Mouse (Mus musculus) erythroid progenitor cell, adult 5-6 weeks (primary cell): ENCODE measurements at regions not wholly inside any gene's neighbourhood (a gene's known extent, or its start where the extent isn't known, plus 50 kb on each side); places are given as distances from the start of the nearest gene placed in this dataset.

ENCODE experiments used
- ATAC-seq: replicated peaks from 2 replicates; pipeline ENCODE4 v1.8.0; 2016; ENCODE audit warnings: moderate number of reproducible peaks, mild to moderate bottlenecking, moderate TSS enrichment, inconsistent platforms; ENCODE audit not compliant: poor library complexity, low FRiP score, severe bottlenecking

GRCm38 (mm10) chr2:128424236-128424635 is 166.8 kb upstream of the Spdye4c start:
- no peak for ATAC-seq

GRCm38 (mm10) chr2:128427181-128427880 is 163.7 kb upstream of the Spdye4c start:
- ATAC-seq: no peak

DNA sequence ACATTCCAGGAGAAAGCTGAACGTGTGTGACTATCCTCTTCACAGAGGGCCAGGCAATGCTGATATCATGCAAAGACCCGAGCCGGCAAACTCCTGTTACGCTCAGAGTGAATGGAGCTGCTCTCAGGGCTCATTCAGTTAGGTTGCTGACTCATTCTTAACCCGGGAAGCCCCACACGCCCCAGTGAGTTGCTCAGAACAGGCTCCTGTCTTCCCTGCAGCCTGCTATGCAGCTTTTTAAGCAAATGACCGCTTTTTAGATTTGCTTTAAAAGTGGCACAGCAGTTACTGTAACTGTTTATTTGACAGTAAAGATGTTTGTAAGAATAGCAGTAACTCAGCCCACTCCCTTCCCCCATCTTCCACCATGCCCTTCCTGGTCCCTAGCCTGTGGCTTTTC is 162.9 kb upstream of the Spdye4c start:
- ATAC-seq: no peak

DNA sequence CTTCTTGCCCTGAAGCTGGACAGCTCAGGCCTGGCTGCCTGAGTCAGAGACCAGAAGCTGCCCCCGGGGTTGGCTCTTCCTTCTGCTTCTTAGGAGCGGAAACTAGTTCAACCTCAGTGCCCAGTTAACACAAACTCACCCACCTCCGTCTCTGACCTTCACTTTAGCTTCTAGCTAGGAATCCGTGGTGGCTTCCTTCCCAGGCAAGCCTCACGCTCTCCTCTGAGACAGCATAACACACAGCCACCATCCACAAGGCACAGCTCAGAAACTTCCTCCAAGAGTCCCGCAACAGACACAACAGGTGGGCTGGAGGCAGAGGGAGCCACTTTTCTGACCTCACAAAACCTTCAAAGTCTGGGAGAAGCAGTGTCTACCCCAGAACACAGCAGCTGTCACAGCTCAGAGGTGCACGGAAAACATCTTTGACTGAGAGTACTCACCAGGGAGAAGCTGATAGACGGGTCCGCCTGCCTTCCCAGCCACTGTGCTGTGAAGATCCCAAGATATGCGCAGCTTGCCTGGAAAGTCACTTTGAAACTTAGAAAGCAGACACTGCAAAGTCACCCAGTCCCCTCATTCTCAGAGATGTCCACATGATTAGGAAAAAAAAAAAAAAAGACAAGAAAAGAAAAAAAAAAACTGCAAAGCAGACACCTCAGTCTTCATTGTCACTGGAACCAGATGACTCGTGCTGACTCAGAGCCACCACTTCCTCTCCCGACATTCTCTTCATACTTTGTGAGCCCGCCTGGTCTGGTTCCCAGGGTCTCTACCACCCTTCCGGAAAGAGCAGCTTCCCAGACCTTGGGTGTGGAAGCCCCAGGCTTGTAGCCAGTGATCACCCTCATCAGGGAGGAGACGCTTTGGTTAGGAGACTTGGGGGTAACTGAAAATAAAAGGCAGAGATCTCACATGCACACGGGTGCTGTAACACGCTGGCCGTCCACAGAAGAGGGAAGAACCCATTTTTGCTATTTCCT is 162.1 kb upstream of the Spdye4c start:
- ATAC-seq: no peak

GRCm38 (mm10) chr2:128429786-128430185 is 161.2 kb upstream of the Spdye4c start:
- ATAC-seq: no peak

GRCm38 (mm10) chr2:128430776-128431291 is 160.2 kb upstream of the Spdye4c start:
- ATAC-seq: no peak

DNA sequence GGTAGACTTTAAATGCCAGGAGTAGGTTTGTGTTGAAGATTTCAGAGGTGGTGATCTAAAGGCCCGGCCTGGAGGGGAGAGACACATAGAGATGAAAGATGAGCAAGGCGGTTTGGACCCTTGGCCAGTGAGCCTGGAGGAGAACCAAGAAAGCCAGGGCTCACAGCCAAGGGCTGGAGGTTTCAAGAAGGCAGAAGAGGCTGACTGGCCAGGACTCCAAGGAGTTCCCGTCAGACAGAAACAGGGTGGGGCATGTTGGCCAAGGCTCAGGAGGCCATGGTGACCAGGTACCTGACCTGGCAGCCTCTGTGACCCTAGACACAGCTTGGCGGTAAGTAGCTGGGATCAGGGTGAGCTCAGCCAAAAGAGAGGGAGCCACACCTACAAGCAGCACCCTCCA is 159.3 kb upstream of the Spdye4c start:
- no peak for ATAC-seq

GRCm38 (mm10) chr2:128432741-128433140 is 158.3 kb upstream of the Spdye4c start:
- ATAC-seq: no peak

- no peak for ATAC-seq
These were observed 157.4 kb upstream of the Spdye4c start for GRCm38 (mm10) chr2:128433553-128434081.

DNA sequence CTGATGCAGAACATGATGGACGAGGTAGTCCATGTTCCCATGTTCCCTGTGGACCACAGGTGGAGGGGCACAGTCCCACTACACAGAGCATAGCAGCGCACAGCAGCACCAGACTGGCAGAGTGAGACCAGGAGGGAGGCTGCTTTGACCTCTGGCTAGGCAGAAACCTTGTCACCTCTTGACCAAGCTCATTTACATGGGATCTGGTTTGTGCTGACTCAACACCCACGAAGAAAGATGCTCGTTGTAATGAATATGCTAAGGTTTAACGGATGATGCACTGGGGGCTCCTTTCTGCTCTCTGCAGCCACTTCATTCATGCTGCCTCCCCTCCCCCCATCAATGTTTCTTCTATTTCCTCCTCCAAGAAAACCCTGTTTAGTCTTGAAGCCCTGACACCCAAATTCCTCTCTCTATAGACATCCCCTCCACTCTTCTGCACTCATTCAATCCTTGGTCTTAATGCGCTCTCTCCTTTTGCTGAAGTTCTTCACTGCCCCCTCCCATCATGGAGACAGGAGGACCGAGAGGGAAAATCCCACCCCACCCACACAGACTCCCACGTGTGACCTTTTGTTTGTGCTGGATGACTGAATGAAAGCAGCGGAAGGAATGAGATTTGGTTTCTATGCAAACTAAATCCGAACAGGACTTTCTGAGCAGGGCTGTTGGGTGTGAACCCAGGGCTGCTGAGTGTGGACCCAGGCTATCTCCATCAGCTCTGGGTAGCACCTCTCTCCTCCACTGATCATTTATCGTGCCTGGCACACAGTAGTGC is 156.6 kb upstream of the Spdye4c start:
- no peak for ATAC-seq

DNA sequence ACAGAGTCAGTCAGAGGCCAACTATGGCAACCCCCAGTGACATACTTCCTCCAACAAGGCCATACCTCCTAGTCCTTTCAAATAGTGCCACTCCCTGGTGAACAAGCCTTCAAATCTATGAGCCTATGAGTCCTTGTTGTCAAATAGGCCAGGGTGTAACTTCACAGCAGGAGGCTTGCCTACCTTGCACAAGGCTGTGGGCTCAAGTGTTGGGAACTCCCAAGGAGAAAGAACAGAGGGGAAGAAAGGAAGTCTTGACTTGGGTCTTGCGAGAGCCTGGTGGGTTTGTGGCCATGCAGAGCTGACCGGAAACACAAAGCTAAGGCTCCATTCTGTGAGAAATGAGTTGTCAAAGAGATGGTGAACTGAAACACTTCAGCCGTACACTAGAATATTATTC is 154.6 kb upstream of the Spdye4c start:
- ATAC-seq: no peak

GRCm38 (mm10) chr2:128437698-128438097 is 153.3 kb upstream of the Spdye4c start:
- ATAC-seq: no peak

DNA sequence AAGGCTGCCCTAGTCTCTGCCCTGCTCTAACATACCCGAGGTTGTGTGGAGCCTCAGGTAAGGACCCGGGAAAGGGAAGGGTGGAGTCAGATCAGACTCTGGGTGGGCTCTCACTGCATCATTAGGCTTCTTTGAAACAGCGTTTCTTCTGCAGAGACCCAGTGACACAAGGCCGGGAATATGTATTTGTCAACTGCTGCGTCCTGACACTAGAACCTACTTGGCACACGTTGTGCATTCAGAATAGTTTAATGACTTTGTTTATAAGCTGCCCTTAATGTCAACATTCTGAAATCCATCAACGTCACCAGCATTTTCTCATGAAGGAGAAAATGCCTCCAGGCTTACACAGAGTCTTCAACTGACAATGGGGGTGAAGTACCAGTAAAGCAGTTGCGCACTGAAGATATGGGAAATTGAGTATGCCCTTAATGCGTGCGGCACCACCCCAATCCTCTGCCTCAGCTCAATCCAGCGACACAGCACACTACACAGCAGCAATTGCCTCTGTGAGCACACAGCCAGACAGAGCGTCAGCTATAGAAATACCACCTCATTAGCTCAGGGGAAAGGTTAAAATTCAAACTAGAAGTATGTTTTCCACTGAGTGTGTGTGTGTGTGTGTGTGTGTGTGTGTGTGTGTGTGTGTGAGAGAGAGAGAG is 152.7 kb upstream of the Spdye4c start:
- no peak for ATAC-seq

DNA sequence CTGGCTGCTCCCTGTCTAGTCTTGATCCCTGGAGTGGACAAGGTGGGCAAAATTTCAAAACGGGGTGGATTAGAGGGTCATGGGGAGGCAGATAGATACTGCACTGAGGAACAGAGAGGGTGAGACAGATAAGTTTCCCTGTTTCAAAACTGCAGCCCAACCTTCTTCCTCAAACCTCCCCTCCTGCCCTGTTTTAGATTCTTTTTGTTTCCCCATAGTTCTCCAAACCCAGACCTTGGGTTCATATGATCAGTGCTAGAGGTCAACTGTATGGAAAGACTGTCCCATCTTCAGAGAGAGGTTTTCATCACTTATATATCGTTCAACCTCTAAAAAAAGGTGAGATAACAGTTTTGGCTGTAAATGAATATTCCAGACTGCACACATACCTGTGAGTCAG is 152.1 kb upstream of the Spdye4c start:
- ATAC-seq: no peak

- no peak for ATAC-seq
These were observed 146.4 kb upstream of the Spdye4c start for GRCm38 (mm10) chr2:128444599-128445011.

DNA sequence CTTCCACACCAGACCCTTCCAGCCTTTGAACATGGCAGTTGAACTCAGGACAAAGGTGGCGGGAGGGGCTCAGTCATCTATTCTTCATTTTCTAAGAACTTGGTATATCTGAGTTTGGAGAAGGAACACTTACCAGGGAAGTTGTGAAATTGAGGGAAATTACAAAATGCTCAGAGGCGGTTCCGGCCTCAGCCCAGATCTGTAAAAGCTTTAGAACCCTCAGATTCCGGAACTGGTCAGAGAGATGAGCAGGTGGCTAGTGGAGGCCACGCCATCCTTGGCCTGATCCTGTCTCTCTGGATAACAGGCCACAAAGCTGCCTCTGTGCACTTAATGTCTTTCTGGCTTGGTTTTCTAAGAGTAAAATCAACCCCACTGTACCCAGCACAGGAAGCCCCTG is 145.6 kb upstream of the Spdye4c start:
- no peak for ATAC-seq

- ATAC-seq: no peak
These were observed 141.7 kb upstream of the Spdye4c start for GRCm38 (mm10) chr2:128449294-128449693.

DNA sequence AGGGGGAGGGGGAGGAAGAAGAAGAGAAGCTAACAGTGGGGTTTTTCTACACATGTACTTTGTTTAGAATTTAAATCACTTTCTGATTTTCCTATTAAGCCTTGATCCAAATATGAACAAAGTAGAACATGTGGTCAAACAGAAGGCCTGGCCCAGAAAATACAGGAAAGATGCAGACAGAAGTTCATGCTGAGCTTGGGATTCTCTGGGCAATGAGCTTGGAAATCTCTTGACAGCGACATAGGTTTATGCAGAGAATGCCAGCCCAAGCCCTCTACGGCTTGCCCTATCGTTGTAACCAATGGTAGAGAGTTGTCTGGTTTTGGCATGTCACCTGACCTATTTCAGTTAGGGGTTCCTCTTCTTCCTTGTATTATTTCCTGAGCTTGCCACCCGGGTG is 141.0 kb upstream of the Spdye4c start:
- ATAC-seq: no peak

DNA sequence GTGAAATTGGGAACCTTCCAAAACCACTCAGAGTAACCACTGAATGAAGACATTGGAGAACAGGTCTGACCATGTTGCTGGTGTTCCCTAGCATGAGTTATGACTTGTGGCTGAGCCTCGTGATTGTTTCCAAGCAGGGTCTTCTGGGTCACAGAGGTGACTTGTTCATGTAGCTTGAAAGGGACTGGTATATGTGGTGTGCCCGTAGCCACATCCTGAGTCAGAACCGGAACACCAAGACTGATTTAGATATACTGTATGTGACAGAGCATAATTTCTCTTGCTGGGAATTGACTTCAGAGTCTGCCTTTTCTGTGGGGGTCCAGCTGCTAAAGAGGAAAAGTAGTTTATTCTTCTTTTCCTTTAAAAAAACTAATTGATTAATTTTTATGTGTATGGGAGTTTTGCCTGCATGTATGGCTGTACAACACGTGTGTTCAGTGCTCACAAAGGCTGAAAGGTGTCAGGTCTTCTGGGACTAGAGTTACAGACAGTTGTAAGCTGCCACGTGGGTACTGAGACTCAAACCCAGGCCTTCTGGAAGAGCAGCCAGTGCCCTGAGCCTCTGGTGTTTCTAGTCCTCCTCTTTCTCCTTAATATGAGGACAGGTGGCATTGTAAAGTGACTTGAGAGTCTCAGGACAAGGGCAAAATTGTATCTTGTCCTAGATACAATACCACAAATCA is 139.3 kb upstream of the Spdye4c start:
- no peak for ATAC-seq
